Mouse (Mus musculus) adrenal gland, adult (tissue): ENCODE results near the gene Lpp.

Experiments used
- DNase-seq, 2 experiments: peaks; one replicate each; pipeline ENCODE4 v3.0.0; 2022 to 2023; ENCODE audit warnings: low spot score in 1 of 2; ENCODE audit not compliant: inconsistent age in 2 of 2

Lpp gene

DNA sequence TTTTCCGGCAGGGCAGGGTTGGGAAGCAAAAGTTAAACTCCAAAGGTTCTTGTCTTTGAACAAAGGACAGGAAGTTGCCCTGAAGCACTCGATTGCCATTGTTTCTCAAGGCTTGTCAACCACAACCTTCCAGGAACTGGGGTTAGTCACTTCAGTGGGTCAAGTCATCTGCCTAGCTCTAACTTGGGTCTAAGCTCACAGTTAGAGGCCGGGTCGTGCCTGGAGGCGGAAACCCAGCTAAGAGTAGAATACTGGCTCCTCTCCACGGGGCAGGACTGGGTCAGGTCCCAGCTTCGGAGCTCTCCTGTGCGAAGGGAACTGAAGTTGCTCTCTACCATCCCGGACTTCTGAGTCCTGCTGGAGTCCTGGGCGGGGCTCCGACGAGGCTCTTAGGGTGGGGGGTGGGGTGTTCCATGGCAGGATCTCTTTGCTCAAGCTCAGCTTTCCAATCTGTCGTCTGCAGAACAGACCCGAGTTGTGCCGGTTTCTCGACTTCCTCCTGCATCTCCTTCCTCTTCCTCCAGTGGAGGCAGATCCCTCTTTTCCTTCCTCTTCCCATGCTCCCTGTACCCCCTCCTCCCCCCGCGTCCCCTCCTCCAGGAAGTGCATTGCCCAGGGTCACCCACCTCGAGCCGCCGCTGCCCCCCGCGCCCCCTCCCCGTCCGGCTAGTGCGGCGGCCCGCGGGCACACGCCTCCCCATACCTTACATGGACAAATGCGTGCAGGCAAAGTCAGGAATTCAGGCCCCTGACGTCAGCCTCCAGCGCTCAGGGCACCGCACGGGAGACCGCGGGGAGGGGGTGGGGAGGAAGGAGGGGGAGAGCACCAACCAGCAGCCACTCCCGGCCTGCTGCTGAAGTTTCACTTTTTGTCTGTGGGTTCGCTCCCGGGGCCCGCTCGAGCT, at the start of gene Lpp:
TSS of gene Lpp (plus strand) at position 857 of the 905 bp plus-strand sequence.
- peak; percentile 88 to 96 for DNase-seq

DNA sequence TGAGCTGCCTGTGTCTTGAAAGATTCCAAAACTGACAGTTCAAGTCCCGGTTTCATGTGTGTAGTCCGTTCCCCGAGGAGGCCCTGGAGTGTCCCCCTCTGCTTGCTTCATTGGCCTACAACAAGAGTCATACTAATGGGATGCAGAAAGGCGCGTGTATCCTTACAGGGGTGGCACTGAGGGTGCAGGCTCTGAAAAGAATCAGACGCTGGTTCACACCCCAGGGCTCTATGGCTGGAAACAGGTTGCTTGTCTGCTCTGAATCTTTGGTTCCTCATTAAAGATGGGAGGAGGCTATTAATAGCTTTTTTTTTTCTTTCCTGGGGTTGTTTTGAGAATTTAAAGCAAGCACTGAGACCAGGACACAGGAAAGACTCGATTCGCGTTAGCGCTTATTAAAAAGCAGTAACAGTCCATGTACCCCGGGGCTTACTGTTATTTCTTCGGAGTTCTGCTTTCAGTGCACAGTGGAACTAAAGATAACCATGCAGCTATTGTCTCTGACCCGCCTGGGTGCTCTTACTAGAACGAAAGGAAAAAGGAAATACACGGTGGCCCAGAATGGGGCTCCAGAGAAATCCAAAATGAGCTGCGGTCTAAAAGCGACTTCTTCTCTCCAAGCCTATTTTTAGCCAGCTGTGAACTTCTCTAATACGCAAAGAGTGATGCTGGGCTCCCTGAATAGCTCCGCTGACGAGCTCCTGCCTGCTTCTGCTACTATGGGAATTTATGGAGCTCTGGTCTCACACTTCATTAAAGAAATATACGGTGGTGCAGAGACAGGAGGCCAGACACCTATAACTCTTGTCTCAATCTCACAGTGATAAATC, 45.5 kb upstream of the Lpp start:
- DNase-seq = peak in 1 of 2 experiments; percentile 25

DNA sequence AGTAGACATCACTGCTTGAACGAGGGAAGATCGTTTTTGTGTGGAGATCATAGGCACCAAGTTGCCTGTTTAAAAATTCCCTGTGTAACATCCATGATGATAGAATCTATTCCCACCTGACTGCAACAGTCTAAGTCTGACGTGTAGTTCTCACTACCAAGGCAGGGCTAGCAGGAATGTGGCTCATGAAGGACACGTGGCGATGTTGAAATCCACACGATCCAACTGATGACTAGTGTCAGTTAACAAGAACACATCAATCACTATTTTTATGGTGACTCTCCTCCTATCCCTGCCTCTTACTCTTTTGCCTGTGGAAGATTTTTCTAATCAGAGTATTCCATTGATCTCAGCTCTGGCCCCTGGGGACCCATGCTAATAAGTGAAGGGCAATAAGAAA, 43.0 kb upstream of the Lpp start:
- DNase-seq = peak in 1 of 2 experiments; percentile 78

DNA sequence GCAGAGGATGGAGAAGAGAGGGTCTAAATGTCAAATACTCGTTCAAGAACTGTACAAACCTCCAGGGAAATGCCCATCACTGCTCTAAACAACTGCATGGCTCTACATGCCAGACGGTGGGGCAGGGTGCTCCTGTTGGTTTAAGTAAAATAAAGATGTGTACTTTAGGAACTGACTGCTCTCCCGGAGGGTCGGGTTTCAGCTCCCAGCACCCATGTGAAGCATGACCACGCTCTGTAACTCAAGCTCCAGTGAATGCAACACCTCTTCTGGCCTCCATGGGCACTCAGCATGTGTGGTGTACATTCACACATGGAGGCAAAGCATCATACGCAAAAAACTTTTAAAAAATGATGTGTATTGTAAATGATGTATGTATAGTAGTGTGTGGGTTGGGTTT, 42.6 kb upstream of the Lpp start:
- DNase-seq = no peak

- DNase-seq = no peak
These were observed 41.5 kb upstream of the Lpp start for GRCm38 (mm10) chr16:24351811-24352210.

- DNase-seq = no peak
These were observed 39.5 kb upstream of the Lpp start for GRCm38 (mm10) chr16:24353816-24354215.

DNA sequence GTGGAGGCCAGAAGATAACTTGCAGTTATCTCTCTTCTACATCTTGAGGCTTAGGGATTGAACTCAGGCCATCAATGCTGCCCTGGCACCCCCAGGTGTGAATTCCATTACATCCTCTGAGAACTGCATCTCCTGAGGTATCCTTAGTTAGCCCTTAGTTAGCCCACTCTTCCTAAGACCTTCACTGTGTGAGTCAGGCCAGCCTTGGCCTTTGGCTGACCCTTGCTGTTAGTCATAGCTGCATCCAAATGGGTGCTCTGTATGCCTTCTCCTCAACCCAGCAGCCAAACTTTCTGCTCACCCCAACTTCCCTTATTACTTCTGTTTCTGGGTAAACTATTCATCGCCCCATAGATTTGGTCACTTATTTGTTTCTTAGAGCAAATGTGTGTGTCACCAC, 31.6 kb upstream of the Lpp start:
- peak; percentile 83 to 91 for DNase-seq

GRCm38 (mm10) chr16:24364030-24364687, 29.1 kb upstream of the Lpp start:
- peak in 1 of 2 experiments; percentile 64 for DNase-seq

- no peak for DNase-seq
These were observed 27.4 kb upstream of the Lpp start for GRCm38 (mm10) chr16:24365900-24366299.

GRCm38 (mm10) chr16:24367071-24367470, 26.2 kb upstream of the Lpp start:
- no peak for DNase-seq

- no peak for DNase-seq
These were observed 25.8 kb upstream of the Lpp start for GRCm38 (mm10) chr16:24367506-24367905.

GRCm38 (mm10) chr16:24376478-24376877, 16.8 kb upstream of the Lpp start:
- DNase-seq = no peak

DNA sequence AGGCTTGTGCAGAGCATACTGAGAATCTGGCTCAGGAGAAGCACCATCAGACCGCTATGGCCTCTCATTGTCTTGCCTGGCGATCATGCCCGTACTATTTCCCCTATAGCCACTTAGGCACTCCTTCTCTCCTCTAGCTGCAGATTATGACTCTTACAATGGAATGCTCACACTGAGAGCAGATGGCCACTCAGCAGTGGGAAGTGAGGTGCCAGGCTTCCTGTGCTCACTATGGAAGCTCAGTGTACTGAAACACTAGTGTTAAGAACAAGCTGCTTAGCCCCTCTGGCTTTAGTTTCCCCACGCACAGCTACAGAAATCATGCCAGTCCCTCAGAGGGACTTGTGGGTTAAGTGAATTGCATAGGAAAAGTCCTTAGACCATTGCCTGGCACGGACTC, 2.7 kb upstream of the Lpp start:
- peak in 1 of 2 experiments; percentile 22 for DNase-seq

DNA sequence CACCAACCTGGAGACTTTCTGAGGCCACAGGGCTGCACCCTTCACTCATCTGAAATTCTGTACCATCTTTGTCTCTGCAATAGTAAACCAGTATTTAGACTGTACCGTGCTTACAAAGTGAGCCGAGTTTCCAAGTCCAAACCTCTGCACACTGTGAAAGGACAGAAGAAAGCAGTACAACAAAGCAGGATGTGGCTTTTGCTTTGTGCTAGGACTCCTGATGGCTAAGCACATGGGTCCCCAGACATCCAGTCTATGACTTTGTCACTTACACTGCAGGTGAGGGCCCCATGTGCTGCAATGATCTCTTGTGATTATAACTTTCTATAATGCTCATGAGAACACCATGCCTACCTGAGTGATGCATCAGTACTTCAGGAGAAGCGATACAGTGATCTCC, 2.2 kb upstream of the Lpp start:
- DNase-seq = no peak

- peak in 1 of 2 experiments; percentile 43 for DNase-seq
These were observed 1.4 kb upstream of the Lpp start for GRCm38 (mm10) chr16:24391901-24392300.

- DNase-seq = peak; percentile 87 to 96
These were observed 376 bp downstream of the Lpp start for GRCm38 (mm10) chr16:24393556-24394210.

DNA sequence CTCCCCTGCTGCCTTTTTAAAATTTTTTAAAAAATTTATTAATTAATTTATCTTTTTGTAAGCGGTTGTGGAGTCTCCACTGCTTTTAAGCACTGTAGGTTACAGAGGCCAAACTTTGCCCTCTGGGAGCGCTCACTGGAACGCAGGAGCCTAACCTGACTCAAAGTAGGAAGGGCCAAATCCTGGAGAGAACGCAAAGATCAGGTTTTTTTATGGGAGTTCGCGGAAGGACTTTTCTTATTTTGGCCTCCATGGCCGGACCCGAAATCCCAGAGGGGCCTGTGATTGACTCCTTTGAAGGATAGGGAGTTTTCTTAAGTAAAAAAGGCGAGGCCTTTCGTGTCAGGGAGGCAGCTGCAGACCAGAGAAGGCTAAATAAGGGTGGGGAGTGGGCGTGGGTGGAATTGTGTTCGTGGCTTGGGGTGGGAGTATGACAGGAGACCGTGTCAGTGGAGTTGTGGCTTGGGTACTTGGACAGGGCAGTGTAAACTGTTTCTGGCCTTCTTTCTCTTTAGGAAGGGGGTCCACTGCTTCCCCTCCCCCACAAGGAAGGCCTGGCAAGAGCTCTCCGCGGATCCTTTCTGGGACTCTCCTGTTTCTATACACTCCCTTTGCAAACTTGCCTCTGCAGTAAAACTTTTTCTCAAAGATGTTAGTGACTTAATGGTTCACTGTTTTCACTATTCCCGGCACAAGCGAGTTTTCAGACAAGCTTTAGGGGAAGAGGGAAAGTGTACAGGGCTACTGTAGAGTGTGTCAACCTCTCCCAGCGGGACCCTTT, 1.1 kb downstream of the Lpp start:
- peak; percentile 41 to 86 for DNase-seq

DNA sequence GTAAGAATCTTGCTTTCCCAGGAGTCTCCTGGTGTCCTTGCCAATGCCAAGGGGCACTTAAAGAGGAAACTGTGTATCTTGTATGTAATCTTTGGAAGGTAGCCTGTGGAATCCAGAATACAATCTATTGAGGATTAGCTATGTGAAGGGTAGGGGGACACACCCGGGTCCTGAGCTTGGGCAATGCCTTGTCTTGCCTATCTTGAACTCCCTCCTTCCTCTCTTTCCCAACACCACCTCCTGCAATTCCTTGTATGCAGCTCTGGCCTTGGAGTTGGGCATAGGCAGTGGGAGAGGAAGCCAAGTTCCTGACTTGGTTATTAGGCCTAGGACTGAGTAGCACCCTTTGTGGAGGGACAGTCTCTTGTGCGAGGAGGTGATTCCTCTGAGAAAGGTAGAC, 1.8 kb downstream of the Lpp start:
- DNase-seq = peak in 1 of 2 experiments; percentile 85

DNA sequence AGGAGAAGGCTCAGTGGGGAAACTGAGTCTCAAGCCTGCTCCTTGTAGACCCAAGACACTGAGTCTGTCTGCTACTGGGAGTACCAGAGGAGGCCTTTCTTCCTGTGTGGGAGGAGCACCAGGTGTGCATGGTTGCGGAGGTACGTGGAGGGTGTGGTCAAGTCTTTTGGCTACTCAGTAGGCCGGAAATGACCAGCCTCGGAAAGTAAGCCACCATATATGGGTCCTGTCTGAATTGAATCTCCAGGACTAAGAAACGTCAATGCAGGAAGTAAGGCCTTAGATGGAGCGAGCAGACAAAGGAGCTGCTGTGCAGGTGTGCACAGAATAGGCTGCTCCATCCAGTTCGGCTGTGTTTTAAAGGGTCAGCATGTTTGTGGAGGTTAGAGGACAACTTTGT, 3.2 kb downstream of the Lpp start:
- DNase-seq = no peak

DNA sequence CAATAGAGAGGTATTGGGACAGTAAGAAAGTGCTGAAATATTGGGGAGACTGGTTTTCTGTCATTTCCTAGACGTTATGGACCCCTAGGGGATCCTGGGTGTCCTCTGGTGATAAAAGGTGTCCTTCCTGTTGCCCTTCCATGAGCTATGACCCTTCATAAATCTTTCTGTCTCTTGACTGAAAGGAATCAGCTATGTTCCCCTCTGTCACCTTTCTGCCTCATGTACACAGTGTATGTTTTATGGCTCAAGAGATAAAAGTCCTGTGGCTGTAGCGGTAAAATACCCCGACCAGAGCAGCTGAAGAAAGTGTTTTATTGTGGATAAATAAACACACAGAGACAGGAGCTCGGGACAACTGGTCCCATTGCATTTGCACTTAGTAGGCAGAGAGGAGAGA, 5.2 kb downstream of the Lpp start:
- DNase-seq = peak in 1 of 2 experiments; percentile 49
